Comparison of ENCODE assay signal across 8 mouse cellular contexts in genomic region chr6:37354449-37355179, GRCm38 (mm10). TPM values are rescaled to one million over a fixed set of nuclear protein-coding genes. Genes with fewer than 3 reads are reported as not detected.
A peak's percentile ranks its signal among the peaks of the same experiment; 100 is the strongest.
DNase-seq lines count a peak whose midpoint lies in the region; ATAC-seq lines count a peak whose summit lies in the region.

No protein-coding gene starts in this region.

- intact Hi-C loops in left cerebral cortex, postnatal 14 days (cut with DNase I), result loop anchor here (1.0 kb wide), 1 partner anchor 94 kb away; no protein-coding TSS in a partner anchor

- peak; percentile 56; the same call in 1 of the 2 replicates for ATAC-seq in megakaryocyte-erythroid progenitor cell, adult 5-6 weeks (replicated peaks; ENCODE audit: low FRiP score, low TSS enrichment, poor library complexity, severe bottlenecking)
- no peak for ATAC-seq in monocyte, adult 5-6 weeks (replicated peaks; ENCODE audit: insufficient number of reproducible peaks, low FRiP score, low TSS enrichment, poor library complexity, severe bottlenecking)

- peak; percentile 91 for DNase-seq in adipocyte (ENCODE audit: low spot score)
- peak; percentile 46 to 60 for DNase-seq in cerebellum, postnatal 36 days
- DNase-seq in gastrocnemius, postnatal 10 days, result peak; percentile 65
- DNase-seq in hindlimb bud, embryonic 11.5 days (ENCODE audit: extremely low spot score, low read depth, low spot score), result peak; percentile 53
- DNase-seq in left cerebral cortex, postnatal 14 days (ENCODE audit: low spot score in 2 of 2), result peak; percentile 71 to 83
- DNase-seq in right cerebral cortex, postnatal 14 days, result peak; percentile 79

RNA-seq across cellular contexts. Expression of gene Dgki, which starts 54.6 kb away (rescaled TPM):
- 1 to 10 TPM in 1 of 2 experiments, under 1 TPM in 1; 0.61 to 1.7 TPM for total RNA-seq in gastrocnemius, postnatal 10 days (2021)
- 10 to 100 TPM; 62.4 to 68.7 TPM for total RNA-seq in left cerebral cortex, postnatal 14 days (2021)
- 0.42 and 1.1 TPM in 2 replicates for total RNA-seq in megakaryocyte-erythroid progenitor cell, adult 5-6 weeks (2014; fragmentation: Nextera tagmentation)
- total RNA-seq in megakaryocyte-erythroid progenitor cell, adult 5-6 weeks (2017), result 0.28 and 1.6 TPM in 2 replicates
- 0.32 TPM in 1 of 3 replicates, not detected in the others for total RNA-seq in monocyte, adult 5-6 weeks (2017)

Comparison
In these comparisons a context has a peak if more than half of its experiments do, and no peak if none do; other contexts are left out.
1. RNA of gene Dgki, which starts 54.6 kb away (total RNA-seq): 62.4 to 68.7 TPM in left cerebral cortex, postnatal 14 days; 0.61 to 1.7 TPM in gastrocnemius, postnatal 10 days, 0.28 to 1.6 TPM in megakaryocyte-erythroid progenitor cell, adult 5-6 weeks and 0.32 TPM in monocyte, adult 5-6 weeks; every median in the first group is over 10 times any median in the second.
2. Peak in every context shown above with its lines, with median percentiles within 50 percentile points of each other: DNase-seq.